Mouse (Mus musculus) common myeloid progenitor, adult 5-6 weeks (primary cell): ENCODE results near the gene Pdk3. TPM values are rescaled to one million over a fixed set of nuclear protein-coding genes. Genes with fewer than 3 reads are reported as not detected.

ENCODE experiments used
- total RNA-seq: library from RNA; stranded (forward); fragments of 200-1000, 187-1606 nt; gene quantifications from 2 replicates; pipeline ENCODE4 v1.2.3, GENCODE M21; 2017

Gene Pdk3
- total RNA-seq, 1 experiment from 2014 or later: 61.8 TPM

Other genes starting within 250 kb of the Pdk3 start
- 144 and 170 TPM in 2 replicates for gene Pola1, start 200.0 kb downstream of the Pdk3 start, total RNA-seq
- 4.5 and 7.2 TPM in 2 replicates for gene Pcyt1b, start 177.3 kb downstream of the Pdk3 start, total RNA-seq
- gene AU015836, start 136.5 kb upstream of the Pdk3 start, total RNA-seq: not detected in 2 replicates